Mouse (Mus musculus) heart, adult 2 months (tissue): ENCODE results near the gene Arl2. TPM values are rescaled to one million over a fixed set of nuclear protein-coding genes. Genes with fewer than 3 reads are reported as not detected.

Experiments
- DNase-seq, 2 experiments: peaks; one replicate each; pipeline ENCODE4 v3.0.0; 2021
- H3K27ac ChIP-seq: fragments of 200-600 bp; 2 replicates; pipeline ENCODE4 v1.8.1; 2022
- H3K27me3 ChIP-seq: fragments of 200-500 bp; 2 replicates; pipeline ENCODE4 v1.6.1; 2012; ENCODE audit warnings: mild to moderate bottlenecking, low read length, inconsistent platforms, mixed read lengths; ENCODE audit not compliant: control insufficient read depth, insufficient read depth
- H3K36me3 ChIP-seq: fragments of 200-500 bp; 2 replicates; pipeline ENCODE4 v1.6.1; 2012; ENCODE audit warnings: low read length, inconsistent platforms; ENCODE audit not compliant: control insufficient read depth, insufficient read depth
- H3K4me1 ChIP-seq: fragments of 200-500 bp; 2 replicates; pipeline ENCODE4 v1.6.1; 2011; ENCODE audit warnings: low read length; ENCODE audit not compliant: control insufficient read depth, insufficient read depth
- H3K4me3 ChIP-seq: fragments of 200-600 bp; 2 replicates; pipeline ENCODE4 v1.8.1; 2022
- H3K79me2 ChIP-seq: fragments of 200-500 bp; replicated peaks from 2 replicates; pipeline ENCODE4 v1.6.1; 2012; ENCODE audit warnings: mild to moderate bottlenecking, inconsistent platforms, low read length, moderate library complexity, mixed read lengths; ENCODE audit not compliant: control insufficient read depth, insufficient read depth
- H3K9ac ChIP-seq: fragments of 200-500 bp; 2 replicates; pipeline ENCODE4 v1.6.1; 2012; ENCODE audit warnings: low read depth, mild to moderate bottlenecking, control low read depth, inconsistent platforms, low read length, mixed read lengths
- CTCF ChIP-seq: fragments of 200-600 bp; IDR thresholded peaks from 2 replicates; pipeline ENCODE4 v1.8.1; 2022; ENCODE audit warnings: antibody characterized with exemption, mild to moderate bottlenecking, moderate library complexity
- EP300 ChIP-seq: fragments of 200-500 bp; IDR thresholded peaks from 2 replicates; pipeline ENCODE4 v1.6.1; 2011; ENCODE audit warnings: low read depth, low read length, control low read depth; ENCODE audit not compliant: insufficient read depth
- POLR2A ChIP-seq: fragments of 200-500 bp; IDR thresholded peaks from 2 replicates; pipeline ENCODE4 v1.6.1; 2011; ENCODE audit warnings: mild to moderate bottlenecking, low read depth, low read length, control low read depth; ENCODE audit not compliant: insufficient read depth
- WGBS: fragments of 180-500 bp; shearing (Covaris S2); methylation state at CpG from one replicate; pipeline ENCODE4 v1.1.7; 2018; 5-methylcytosine and 5-hydroxymethylcytosine counted together
- intact Hi-C: fragments of 180-260 bp; cut with DNase I; formaldehyde crosslinking; loops from one replicate; pipeline ENCODE4 v1.15.1; 2025
- polyA plus RNA-seq: library from polyadenylated mRNA; depleted of rRNA; stranded (reverse); fragments of >200 nt; gene quantifications from 2 replicates; pipeline ENCODE4 v1.2.3, GENCODE M21; 2012
- total RNA-seq, 2 experiments: library from RNA; stranded (reverse); gene quantifications; 2 replicates each; pipeline ENCODE4 v1.2.3; 2021

The Arl2 gene
- total and polyA plus RNA-seq, 3 experiments: 62.1 to 155 (median 72.9) TPM

GRCm38 (mm10) chr19:6124898-6125297, 16.4 kb downstream of the Arl2 start:
- no peak overlapping the region for H3K4me3 ChIP-seq

GRCm38 (mm10) chr19:6123330-6123729, 18.0 kb downstream of the Arl2 start:
- WGBS: 75% methylated on average over 8 of the region's 8 CpGs
- Histone ChIP-seq H3K4me3 (no peak overlapping the region), H3K27ac (no peak overlapping the region), H3K9ac (no peak overlapping the region), H3K27me3 (no peaks in the 10 kb centered on the region), H3K4me1 (peaks cover 3% of the 10 kb centered on the region; the same call in 1 of the 2 replicates), H3K79me2 (no peaks in the 10 kb centered on the region), H3K36me3 (no peaks in the 10 kb centered on the region)
- TF ChIP-seq EP300 (no peak), POLR2A (no peak), CTCF (no peak)
- intact Hi-C loops: loop anchor here (10.0 kb wide), 1 partner anchor 79 kb away; the partner anchor contains the start of gene Syvn1
- DNase-seq: no peak

More at GRCm38 (mm10) chr19:6124898-6125297, 16.4 kb downstream of the Arl2 start:
- TF ChIP-seq POLR2A (no peak), CTCF (no peak), EP300 (no peak)
- no peak overlapping the region for H3K9ac ChIP-seq
- no peaks in the 10 kb centered on the region for H3K79me2 ChIP-seq
- H3K36me3 ChIP-seq: no peaks in the 10 kb centered on the region
- WGBS: 44% methylated on average over 2 of the region's 2 CpGs
- peaks cover 1% of the 10 kb centered on the region; the same call in 1 of the 2 replicates for H3K4me1 ChIP-seq
- H3K27ac ChIP-seq: no peak overlapping the region
- H3K27me3 ChIP-seq: no peaks in the 10 kb centered on the region
- DNase-seq: no peak
- intact Hi-C loops: loop anchor here (5.0 to 10.0 kb wide), 2 partner anchors 80 to 398 kb away; partner anchors contain the start of genes Ehbp1l1, Fam89b and Syvn1

GRCm38 (mm10) chr19:6121761-6122160, 19.6 kb downstream of the Arl2 start:
- Histone ChIP-seq H3K27me3 (no peaks in the 10 kb centered on the region), H3K4me3 (no peak overlapping the region), H3K9ac (no peak overlapping the region), H3K36me3 (no peaks in the 10 kb centered on the region), H3K79me2 (no peaks in the 10 kb centered on the region), H3K27ac (no peak overlapping the region), H3K4me1 (peaks cover 3% of the 10 kb centered on the region; the same call in 1 of the 2 replicates)
- intact Hi-C loops: loop anchor here (10.0 kb wide), 1 partner anchor 77 kb away; the partner anchor contains the start of gene Syvn1
- no peak for TF ChIP-seq POLR2A
- no peak for TF ChIP-seq EP300
- TF ChIP-seq CTCF: no peak
- 63% methylated on average over 19 of the region's 19 CpGs for WGBS
- no peak for DNase-seq

GRCm38 (mm10) chr19:6118677-6119185, 22.6 kb downstream of the Arl2 start:
- under 1% methylated on average over 8 of the region's 8 CpGs for WGBS
- intact Hi-C loops: loop anchor here (2.0 to 5.0 kb wide), 2 partner anchors 34 to 206 kb away; partner anchors contain the start of genes Cdca5, Dpf2 and Zfpl1
- DNase-seq: no peak
- peak overlapping the region; percentile 67 for H3K4me3 ChIP-seq
- peaks cover 5% of the 10 kb centered on the region for H3K4me1 ChIP-seq
- H3K27ac ChIP-seq: peak overlapping the region; percentile 90
- H3K36me3 ChIP-seq: no peaks in the 10 kb centered on the region
- no peak for TF ChIP-seq EP300
- TF ChIP-seq CTCF: no peak
- no peak; the same call in 1 of the 2 replicates for TF ChIP-seq POLR2A
- no peaks in the 10 kb centered on the region for H3K79me2 ChIP-seq
- no peaks in the 10 kb centered on the region for H3K27me3 ChIP-seq
- H3K9ac ChIP-seq: peak overlapping the region; percentile 69

GRCm38 (mm10) chr19:6117986-6118676, 23.2 kb downstream of the Arl2 start, which contains the start of gene Sac3d1:
TSS of gene Sac3d1 (minus strand) at chr19:6118650.
- WGBS: under 1% methylated on average over 77 of the region's 77 CpGs
- Histone ChIP-seq H3K36me3 (no peaks in the 10 kb centered on the region), H3K9ac (peak within 1 kb of the TSS; percentile 95), H3K27ac (peak within 1 kb of the TSS; percentile 90), H3K4me3 (peak within 1 kb of the TSS; percentile 67), H3K79me2 (no peaks in the 10 kb centered on the region), H3K27me3 (no peaks in the 10 kb centered on the region), H3K4me1 (peaks cover 5% of the 10 kb centered on the region)
- TF ChIP-seq CTCF (peak; percentile 32), EP300 (0 out of 2 replicates have a peak, but pooled peaks have one; percentile 40), POLR2A (peak; percentile 69; the same call in 1 of the 2 replicates)
- peak; percentile 89 to 92 for DNase-seq
- intact Hi-C loops: loop anchor here (2.0 to 5.0 kb wide), 2 partner anchors 33 to 206 kb away; partner anchors contain the start of genes Cdca5, Dpf2 and Zfpl1
